Mouse (Mus musculus): Measurements from ENCODE around the gene Nrxn1.

The Nrxn1 gene

DNA sequence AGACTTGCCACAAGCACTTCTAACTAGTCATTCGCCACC lies at the start of gene Nrxn1:
Gene Nrxn1, minus strand, starts transcription at position 30 of the 39 bp plus-strand sequence.
- DNase-seq: no peak

DNA sequence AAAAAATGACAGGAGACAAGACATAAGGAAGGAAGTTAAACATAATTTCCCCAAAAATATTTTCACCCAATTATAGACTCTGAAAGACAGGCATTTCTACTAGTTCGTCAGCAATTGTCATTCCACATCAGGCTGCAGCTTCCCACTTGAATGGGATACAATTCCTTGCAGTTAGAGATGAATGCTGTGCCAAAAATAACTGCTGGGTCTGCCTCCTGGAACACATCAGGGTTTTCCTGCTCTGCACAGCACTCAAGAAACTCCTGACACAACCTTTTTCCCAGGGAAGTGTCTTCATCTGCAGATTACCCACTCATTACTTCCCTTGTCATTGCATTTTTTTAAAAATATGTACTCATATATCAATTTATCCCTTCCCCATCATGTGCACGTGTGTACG lies 44.0 kb upstream of the Nrxn1 start:
- DNase-seq: no peak

DNA sequence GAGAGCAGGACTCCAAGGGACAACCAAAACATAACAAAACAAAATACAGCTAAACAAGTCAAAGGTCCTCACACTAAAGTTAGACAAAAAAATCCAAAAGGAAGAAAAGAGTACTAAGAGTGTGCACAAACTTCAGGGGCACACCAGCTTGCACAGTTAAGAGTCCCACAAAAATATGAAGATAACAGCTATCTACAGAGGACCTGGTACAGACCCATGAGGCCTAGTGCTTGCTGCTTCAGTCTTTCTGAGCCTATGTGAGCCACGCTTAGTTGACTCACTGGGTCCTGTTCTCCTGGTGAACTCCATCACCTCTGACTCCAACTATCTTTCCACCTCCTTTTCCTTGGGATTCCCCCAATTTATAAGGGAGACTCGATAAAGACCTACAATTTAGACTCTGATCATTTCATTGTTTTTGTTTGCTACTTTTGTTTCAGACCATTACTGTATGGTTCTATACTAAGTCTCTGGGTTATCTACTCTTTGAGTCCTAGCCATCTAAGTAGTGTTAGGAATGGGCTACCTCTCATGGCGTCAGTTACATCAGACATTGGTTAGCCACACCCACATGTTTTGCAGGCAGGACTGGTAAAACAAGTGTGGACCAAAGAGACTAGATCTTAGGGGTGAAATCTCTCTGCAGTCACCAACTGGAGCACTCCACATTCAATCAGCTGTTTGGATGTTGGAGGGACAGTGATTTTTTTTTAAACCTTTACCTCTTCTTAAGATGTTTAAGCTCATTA lies 20.2 kb upstream of the Nrxn1 start:
- DNase-seq: no peak

DNA sequence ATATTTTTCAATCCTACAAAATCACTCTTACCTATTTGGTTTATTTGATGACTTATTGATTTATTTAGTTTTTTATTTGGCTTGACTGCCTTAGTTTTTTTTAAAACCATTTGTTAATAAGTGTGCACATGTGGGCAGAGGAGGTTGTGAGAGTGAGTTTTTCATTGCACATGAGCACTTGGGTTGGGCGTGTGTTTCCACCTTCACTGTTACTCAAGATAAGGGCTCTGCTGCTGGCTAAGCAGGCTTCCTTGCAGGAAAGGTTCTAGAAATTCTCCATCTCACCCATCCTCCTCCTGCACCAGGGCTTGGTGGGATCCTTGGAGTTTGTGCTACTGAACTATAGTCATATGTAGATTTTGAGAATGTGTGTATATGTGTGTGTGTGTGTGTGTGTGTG lies 19.2 kb upstream of the Nrxn1 start:
- no peak for DNase-seq

DNA sequence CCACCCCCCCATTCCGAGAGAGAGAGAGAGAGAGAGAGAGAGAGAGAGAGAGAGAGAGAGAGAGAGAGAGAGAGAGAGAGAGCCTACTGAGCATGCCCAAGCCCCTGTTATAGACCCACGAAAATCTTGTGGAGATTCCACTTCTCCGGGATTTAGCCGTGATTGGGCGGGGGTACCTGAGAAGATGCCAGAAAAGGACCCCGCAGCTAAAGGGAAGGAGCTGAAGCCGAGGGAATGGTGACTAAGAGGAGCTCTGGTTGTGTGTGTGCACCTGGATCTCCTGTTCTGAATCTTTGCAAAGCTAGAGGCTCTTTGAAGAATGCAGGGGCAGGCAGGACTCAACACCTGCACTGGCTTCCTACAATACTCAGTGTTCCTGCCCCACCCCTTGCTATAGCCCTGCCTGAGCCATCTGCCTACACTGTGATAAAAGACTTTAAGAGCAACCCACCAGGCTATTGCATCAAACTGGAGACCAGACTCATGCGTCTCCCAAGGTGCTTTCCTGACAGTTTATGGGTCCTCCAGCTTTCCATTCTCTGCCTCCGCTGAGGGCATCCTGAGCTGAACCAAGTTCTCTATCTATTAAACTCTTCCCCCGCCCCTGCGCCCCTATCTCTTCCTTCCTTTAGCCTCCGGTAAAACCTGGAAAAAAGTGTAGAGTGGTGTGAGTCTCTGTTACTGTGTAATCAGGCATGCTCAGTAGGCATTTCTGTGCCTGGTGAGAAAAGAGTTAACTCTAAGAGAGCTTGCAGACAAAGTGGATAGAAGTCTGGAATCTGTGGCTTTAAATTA lies 407 bp upstream of the Nrxn1 start:
- DNase-seq: peak; percentile 47

DNA sequence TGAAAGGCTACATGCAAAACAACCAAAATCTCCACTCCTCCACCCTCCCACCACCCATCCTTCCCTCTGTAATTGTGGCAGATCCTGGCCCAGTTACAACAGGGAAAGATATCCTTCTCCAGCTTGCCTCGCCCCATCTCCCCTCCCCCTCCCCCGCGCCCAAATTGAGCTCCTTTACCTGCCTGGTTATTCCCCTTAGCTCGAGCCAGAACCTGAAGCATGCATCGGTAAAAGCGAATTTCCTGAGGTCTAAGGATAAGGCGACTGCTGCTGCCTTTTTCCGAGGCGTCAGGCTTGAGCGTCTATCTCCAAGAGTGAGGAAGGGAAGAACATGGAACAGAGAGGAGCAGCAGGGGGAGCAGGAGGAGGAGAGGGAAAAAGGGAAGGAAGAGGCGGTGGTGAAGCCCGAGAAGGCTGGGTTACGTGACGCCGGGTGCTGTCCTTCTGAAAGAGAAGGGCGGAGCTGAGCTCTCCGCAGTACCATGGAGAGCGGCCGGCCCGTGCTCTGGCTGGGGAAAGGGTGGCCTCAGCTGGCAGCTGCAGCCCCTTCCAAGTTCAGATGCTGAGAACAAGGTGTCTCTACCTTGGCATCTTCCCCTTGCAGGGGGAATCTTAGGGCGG lies 340 bp downstream of the Nrxn1 start:
- DNase-seq: peak; percentile 79

DNA sequence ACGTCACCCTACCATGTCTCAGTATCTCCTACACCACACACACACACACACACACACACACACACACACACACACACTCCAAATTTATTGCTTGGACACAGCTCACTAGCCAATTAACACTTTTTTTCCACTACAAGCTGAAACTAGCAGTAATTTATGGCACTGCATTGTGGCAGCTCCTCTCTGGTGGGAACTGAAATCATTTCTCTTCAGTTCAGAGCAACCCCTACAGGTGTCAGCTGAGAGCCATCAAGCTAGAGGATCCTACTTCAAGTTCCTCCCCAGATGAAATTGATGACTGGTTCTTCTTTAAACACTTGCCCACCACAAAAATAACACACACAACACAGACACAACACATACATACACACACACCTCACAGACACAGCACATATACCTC lies 2.2 kb downstream of the Nrxn1 start:
- DNase-seq: no peak

DNA sequence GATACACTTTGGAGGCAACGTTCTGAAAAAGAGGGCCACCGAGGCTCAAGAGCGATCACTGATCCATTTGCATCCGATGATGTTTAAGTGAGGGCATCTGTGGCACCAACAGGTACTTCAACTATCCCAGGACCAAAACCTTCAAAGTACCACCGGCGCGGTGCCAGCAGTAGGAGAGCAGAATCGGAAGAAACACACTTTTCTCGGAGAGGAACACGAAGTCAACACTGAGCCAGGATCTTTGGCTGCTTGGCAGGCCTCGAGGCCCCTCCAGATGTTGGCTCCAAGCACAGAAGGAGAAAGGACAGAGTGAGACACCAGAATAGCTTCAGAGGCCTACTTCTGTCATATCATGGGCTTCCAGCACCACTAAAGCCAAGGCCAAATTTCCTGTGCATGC lies 3.9 kb downstream of the Nrxn1 start:
- DNase-seq: no peak

DNA sequence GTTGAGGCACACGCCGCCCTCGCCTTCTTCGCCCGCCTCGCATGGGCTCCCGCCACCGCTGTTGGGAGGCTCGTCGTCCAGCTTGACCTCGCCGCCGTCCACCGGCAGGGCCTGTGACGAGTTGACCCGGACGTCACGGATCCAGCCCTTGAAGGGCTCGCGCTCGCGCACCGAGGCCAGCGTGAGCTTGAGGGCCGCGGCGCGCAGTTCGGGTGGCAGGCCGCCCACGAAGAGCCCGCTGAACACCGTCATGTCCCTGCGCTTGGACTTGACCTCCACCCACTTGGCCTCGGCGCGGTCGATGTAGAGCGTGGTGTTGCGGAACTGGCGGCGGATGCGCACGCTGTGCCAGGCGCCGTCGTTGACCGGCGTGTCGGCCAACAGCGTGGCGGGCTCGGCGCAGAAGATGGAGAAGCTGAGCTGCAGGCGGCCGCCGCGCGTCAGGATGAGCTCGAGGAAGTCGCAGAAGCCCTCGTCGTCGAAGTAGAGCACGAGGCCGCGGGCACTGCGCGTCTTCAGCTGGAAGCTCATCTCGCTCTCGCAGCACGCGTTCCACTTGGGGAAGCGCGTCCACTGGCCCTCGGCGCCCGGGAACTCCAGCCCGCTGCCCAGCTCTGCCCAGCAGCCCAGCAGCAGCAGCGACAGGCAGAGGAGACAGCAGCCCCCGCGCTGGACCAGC lies 4.7 kb downstream of the Nrxn1 start:
- peak; percentile 18 for DNase-seq

DNA sequence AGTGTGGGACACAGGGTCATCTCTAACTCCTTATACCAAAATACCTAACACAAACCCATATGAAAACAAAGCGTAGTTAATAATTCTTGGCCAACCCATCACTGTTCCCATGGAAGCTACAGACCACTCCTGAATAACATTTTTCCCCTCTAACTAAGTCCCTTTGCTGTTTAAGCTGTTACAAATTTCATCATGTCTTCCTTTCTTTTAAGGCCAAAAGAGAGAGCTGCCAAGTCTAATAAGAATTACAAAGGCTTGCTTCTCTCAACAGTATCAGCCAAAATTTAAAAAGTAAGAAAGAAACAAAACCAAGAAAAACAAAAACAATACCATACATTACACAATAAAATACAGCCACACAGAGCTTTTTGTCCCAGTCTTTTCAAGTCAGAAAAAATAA lies 6.5 kb downstream of the Nrxn1 start:
- DNase-seq: no peak

DNA sequence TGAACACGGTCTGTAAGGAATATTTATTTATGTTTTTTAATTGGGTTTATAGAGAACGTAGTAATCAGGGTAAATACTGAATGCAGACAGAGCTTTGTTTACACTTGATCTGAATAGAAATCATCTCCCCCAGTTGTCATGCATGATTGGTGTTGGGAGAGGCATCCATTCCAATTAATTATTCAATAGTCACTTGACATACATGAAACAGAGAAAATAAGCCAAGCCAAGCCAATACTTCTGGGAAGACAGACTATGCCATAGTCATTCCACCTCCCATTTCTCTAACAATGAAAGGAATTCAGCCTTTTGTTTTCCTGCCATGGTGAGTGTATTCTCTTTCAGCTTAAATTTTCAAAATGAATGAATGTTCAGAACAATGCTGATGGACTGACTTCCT lies 7.5 kb downstream of the Nrxn1 start:
- no peak for DNase-seq

DNA sequence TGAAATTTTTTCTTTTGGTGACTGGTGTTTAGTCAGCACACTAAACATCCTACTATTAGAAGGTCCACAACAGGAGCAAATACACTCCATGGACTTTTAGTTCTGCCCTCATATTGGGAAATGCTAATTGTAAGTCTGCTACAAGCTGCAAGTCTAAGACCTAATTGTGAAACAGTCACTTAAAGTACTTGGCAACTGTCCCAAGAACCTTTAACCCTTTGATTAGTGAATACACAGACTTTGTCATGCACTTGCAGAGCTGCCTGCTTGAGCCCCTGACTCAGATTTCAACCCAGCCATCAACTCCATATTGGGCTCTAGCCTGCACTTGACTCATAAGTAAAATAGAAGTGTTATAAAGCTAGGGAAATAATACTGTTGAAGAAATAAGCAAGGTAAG lies 13.8 kb downstream of the Nrxn1 start:
- DNase-seq: no peak

DNA sequence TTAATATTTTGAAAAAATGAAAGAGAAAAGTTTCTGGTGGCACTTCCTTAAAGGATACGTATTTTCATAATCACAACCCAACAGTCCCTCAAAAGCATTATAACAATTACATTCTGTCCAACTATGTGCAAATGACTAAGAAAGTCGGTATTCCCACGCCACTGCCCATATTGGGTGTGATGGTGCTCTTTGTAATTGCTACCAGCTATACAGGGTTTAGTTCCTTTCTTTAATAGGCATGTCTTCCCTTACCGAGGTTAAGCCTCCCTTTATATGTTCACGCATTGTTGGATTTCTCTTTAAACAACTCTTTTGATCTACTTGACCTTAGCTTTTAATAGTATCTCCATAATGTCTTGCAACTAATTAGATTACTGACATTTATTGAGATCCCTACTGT lies 18.1 kb downstream of the Nrxn1 start:
- no peak for DNase-seq

DNA sequence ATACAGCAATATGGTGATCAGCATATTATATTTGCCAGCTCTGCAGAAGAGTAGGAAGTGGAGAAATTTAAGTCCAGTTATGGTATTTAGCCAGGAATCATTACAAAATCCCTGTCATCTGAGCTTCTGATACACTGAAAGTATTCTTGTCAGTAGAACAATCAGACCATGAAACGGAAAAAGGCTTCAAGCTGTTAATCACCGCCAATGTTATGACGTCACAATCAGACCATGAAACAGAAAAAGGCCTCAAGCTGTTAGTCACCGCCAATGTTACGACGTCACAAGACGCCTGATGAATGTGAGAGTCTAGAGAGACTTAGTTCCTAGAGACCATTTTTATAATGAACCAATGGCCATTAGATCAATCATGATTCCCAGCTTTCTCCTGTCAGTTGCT lies 59.4 kb downstream of the Nrxn1 start:
- no peak for DNase-seq

DNA sequence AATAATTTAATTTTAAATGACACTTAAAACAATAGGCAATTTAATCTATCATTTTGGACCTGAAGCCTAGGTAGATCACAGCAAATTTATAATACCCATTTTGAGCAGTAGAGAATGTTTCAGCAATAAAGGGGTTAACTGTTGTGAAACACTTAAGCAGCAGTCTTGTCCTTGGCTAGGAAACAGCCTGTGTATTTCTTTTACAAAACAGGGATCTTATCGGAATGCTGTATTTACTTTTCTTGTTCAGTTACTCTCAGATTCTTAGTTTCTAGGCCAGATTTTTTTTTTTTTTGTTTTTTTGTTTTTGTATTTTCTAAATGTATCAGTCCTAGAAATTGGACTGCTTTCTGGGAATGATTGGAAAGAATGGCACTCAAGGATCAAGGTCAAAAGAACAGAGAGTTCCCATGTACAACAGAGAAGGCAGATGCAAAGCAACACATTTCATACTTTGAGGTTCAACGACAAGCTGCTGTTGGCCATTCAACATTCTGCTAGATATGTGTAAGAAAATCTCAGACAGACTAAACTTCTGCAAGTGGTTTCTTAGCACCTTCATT lies 67.7 kb downstream of the Nrxn1 start:
- no peak for DNase-seq

DNA sequence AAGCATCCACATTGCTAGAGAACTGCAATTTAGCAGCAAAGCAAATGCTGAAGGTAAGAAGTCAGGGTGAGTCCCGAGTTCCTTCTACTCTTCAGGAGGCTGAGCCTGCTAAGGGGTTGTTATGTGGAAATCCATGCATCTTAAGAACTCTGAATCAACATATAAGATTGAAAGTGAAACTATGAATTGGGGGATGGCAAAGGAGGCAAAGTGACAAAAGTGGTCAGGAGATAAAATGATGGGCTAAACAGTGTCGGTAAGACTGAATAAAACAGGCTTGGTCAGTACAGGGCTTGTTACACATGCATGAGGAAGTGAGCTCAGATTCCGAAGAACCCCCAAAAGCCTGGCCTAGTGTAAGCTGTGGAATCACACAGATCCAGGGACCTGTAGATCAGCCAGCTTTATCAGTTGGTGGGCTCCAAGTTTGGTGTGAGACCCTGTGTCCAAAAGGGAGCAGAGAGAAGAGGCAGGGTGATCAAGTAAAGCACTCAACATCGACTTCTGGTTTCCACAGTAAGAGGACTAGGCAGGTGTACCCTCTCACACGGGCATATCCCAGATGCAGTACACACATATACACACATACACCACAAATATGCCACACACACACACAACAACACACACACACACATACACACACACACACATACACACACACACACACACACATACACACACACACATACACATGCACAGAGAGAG lies 85.3 kb downstream of the Nrxn1 start:
- no peak for DNase-seq

DNA sequence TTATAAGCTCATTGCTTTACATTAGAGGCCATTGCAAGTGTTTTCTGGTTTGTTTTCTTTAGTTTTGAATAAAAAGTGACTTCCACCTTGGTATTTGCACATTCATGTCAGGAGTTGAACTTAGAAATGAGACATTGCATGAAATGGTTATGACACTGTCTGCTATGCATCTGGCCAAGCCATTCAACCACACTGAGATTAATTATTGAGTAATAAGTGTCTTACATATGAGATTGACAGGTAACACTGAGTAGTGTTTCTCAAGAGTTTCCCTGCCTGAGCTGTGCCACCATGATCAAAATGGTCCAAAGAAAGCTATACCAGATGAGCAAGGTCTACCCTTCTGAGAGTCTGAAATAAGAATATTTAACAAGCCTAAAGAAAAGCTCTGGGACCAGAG lies 92.5 kb downstream of the Nrxn1 start:
- DNase-seq: no peak

DNA sequence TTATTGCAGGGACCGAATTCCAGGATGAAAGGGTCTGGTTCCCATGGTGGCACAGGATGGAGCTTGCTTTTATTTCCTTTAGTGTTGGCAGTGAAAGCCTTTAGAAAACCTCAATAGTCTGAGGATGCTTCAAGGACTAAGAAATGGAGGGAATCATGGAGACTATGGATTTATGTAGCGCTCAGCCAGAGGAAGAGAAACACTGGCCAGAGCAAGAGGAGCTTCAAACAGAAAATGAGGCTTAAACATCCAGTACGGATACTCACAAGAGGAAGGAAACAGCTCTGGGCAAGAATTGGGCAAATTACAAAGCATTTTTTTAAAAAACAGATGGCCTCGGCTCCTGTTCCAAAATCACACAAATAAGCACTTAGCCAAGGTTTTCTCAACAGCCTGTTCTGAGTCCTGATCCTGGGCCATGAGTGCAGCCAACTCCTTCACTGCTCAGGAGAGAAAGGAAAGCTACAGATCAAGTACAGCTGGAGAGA lies 93.2 kb downstream of the Nrxn1 start:
- no peak for DNase-seq

DNA sequence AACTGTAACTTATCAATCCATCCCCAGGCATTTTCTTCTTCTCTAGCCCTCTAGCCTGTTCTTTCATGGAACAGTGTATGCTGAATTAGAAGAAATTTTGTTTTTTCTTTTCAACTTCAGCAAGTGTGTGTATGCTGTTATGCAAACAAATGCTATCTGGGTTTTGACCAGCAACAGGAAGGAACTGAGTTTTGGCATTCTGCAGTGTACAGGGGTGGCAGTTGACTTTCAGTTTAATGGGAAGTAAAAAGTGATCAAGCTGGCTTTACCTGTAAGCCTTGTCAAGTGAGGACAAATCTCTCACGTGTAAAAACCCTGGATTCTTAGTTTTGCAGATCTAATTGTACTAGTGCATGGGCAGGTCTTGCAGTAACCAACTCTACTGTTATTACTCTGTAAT lies 95.2 kb downstream of the Nrxn1 start:
- DNase-seq: no peak

DNA sequence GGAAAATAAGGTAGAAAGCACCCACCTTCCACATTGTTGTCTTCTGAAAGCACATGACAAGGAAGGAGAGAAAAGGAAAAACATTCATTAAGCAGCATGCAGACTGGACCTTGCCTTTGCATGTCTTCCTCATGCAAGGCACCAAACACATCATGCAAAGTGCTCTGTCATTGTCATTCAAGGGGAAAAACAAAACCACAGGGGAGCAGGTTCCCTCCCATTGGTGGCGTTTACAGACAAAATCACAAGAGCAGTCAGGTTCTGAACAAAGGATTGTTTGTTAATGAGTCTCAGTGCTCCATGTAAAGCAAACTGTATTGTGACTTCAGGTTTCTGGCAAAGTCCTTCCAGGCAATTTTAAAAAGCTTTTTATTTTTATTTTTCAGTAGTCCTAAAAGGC lies 97.4 kb downstream of the Nrxn1 start:
- no peak for DNase-seq

DNA sequence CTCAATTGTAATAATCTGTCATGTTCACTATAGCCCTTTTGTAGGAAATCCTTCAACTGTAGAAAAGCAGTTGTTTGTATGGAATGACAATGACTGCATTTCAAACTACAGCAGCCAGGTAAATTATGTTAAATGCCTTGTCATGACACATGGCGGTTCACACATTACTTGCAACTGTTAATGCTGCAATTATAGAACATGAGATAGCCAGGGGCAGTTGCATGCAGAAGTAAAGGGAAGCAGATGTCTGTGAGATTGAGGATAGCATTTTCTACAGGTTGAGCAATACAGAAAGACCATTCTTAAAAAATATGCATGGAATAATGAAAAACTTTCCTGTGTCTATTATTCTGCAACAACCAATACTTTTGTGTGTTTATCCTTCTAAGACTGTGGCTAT lies 98.6 kb downstream of the Nrxn1 start:
- no peak for DNase-seq

DNA sequence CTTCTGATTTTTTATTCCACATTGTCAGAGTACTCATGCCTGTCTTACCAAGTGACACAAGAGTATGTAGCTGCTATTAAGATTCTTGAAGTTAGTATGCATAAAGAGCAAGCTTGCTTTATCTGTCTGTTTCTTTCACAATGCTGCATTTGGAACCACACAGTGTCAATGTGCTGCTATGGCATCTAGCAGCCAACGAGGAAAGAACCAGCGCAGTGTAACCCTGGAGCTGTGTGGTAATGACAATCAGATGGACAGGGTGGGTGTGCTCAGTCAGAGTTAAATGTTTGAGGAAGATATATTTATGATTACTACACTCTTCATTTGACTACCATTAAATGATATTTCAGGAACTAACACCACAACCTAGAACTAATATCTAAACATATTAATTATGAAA lies 102.1 kb downstream of the Nrxn1 start:
- no peak for DNase-seq

DNA sequence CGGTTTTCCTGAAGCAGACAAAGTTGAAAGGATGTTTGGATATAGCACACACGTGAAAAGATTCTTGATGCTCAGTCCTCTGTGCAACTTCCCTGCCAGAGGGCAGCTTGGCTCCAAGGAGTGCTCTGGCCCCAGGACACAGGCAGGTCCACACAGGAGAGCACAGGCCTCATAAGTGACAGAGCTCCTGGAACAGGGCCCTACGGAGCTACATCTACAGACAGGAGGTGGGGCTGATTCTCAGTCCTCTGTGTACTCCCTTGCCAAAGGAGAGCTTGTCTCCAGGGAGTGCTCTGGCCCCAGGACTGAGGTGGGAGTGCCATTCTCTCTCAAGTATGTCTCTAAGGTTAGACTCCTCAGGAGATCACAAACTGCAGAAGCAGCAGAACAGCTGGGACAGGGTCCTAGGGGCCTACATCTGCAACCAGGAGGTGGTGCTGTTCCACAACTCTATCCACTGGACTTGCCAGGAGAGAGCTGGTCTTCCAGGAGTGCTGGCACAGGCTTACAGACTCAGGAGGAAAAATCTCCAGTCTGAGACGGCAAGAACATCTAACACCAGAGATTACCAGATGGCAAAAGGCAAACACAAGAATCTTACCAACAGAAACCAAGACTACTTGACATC lies 129.9 kb downstream of the Nrxn1 start:
- DNase-seq: no peak
